Mouse (Mus musculus) limb, embryonic 11.5 days (tissue): Measurements from ENCODE around the gene Tpk1. TPM values are rescaled to one million over a fixed set of nuclear protein-coding genes. Genes with fewer than 3 reads are reported as not detected.

Experiments used
- ATAC-seq: fragments of 200-750 bp; cut with Nextera tagmentation; 2 replicates; pipeline ENCODE4 v1.8.0; 2017; ENCODE audit warnings: low read depth; ENCODE audit not compliant: insufficient number of reproducible peaks, low FRiP score, low TSS enrichment
- DNase-seq: peaks from one replicate; pipeline ENCODE4 v3.0.0-alpha.2; 2015; ENCODE audit warnings: low spot score
- H3K27ac ChIP-seq: fragments of 300-500 bp; sonication (generic); replicated peaks from 2 replicates; pipeline ENCODE4 v1.5.1; 2014; ENCODE audit warnings: low read depth, mild to moderate bottlenecking, low read length
- H3K27me3 ChIP-seq: fragments of 300-500 bp; sonication (generic); 2 replicates; pipeline ENCODE4 v1.6.1; 2014; ENCODE audit warnings: mild to moderate bottlenecking, low read length, mixed read lengths; ENCODE audit not compliant: control insufficient read depth, insufficient read depth
- H3K36me3 ChIP-seq: fragments of 300-500 bp; sonication (generic); 2 replicates; pipeline ENCODE4 v1.6.1; 2014; ENCODE audit warnings: mild to moderate bottlenecking, low read length, moderate library complexity, mixed read lengths; ENCODE audit not compliant: control insufficient read depth, insufficient read depth
- H3K4me1 ChIP-seq: fragments of 300-500 bp; sonication (generic); 2 replicates; pipeline ENCODE4 v1.6.1; 2014; ENCODE audit warnings: low read length, mixed read lengths; ENCODE audit not compliant: control insufficient read depth, insufficient read depth
- H3K4me2 ChIP-seq: fragments of 300-500 bp; sonication (generic); 2 replicates; pipeline ENCODE4 v1.6.1; 2014; ENCODE audit warnings: low read depth, mild to moderate bottlenecking, moderate library complexity; ENCODE audit not compliant: severe bottlenecking
- H3K4me3 ChIP-seq: fragments of 300-500 bp; sonication (generic); 2 replicates; pipeline ENCODE4 v1.5.1; 2014; ENCODE audit warnings: low read depth, low read length
- H3K9ac ChIP-seq: fragments of 300-500 bp; sonication (generic); 2 replicates; pipeline ENCODE4 v1.6.1; 2014; ENCODE audit warnings: mild to moderate bottlenecking, low read length
- H3K9me3 ChIP-seq: fragments of 300-500 bp; sonication (generic); 2 replicates; pipeline ENCODE4 v1.6.1; 2016; ENCODE audit warnings: low read length; ENCODE audit not compliant: control insufficient read depth
- WGBS: fragments of 180-500 bp; shearing (Covaris S2); extraction: QIAGEN DNeasy Blood & Tissue Kit; methylation state at CpG from one replicate; pipeline ENCODE4 v1.1.7; 2014; 5-methylcytosine and 5-hydroxymethylcytosine counted together
- polyA plus RNA-seq: library from polyadenylated mRNA; unstranded; fragments of >200 nt; fragmentation: Nextera tagmentation; extraction: Ambion mirVana; gene quantifications from 2 replicates; pipeline ENCODE4 v1.2.1, GENCODE M21; 2014

Gene Tpk1
- polyA plus RNA-seq, 1 experiment from 2014 or later, result 7.3 TPM

DNA sequence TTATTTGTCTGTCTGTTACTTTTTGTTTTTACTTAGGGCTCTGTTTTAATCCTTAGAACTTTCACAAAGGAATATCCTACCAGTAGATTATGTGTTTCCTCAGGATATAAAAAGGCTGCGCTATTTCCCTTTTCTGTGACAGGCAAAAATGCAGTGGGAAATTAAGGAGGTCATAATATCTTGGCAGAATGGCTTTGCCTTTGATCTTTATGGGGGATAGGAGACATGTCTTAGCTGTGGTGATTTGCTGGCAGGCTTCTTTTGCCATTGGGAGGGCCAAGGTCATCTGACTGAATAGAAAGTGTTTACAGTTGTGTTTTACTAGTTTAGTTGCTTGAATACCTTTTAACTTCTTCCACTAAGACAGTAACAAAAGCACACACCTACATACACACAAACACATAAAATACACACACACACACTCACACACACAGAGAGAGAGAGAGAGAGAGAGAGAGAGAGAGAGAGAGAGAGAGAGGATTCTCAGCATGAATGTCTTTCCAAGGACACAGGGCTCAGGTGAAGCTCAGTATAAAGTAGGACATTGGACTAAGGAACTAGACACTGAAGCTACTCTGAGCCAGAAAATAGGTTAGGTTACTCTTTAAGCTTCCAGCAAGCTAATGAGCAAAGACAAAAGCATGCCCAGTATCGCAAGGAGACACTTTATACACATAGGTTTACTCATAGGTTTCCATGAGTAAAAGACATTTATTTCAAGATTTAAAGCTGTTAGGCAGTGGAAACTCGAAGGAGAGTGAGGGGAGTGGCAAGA, 9.1 kb upstream of the Tpk1 start:
- H3K9ac ChIP-seq, result no peak overlapping the region
- no peak for DNase-seq
- 69% methylated on average over 3 of the region's 3 CpGs for WGBS
- H3K9me3 ChIP-seq, result no peaks in the 10 kb centered on the region
- no peaks in the 10 kb centered on the region for H3K27me3 ChIP-seq
- H3K4me2 ChIP-seq, result no peak overlapping the region
- H3K4me3 ChIP-seq, result no peak overlapping the region
- no peak overlapping the region for H3K27ac ChIP-seq
- H3K36me3 ChIP-seq, result no peaks in the 10 kb centered on the region
- no peak for ATAC-seq
- no peaks in the 10 kb centered on the region for H3K4me1 ChIP-seq

DNA sequence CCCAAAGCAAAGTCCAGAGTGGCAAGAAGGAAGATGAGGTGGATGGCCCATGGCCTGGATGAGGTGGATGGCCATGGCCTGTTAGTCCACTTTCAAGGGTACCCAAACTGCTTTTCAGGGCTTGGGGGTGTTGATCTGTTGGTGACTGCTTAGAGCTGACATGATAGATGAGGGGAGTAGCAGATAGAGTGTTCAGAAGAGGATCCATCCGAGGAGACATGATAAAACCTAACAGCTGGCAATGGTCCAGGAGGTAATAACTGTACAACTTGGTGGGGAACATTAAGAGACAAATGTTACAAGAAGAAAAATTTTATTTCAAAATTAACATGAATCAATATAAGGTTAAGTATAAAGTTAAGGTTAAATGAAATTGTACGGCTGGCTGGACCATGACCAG, 4.9 kb upstream of the Tpk1 start:
- no peak overlapping the region for H3K4me2 ChIP-seq
- DNase-seq (no peak), ATAC-seq (no peak)
- H3K27ac ChIP-seq, result no peak overlapping the region
- WGBS, result 82% methylated on average over 2 of the region's 2 CpGs
- H3K4me1 ChIP-seq, result no peaks in the 10 kb centered on the region
- no peaks in the 10 kb centered on the region for H3K9me3 ChIP-seq
- no peaks in the 10 kb centered on the region for H3K36me3 ChIP-seq
- no peaks in the 10 kb centered on the region for H3K27me3 ChIP-seq
- H3K9ac ChIP-seq, result no peak overlapping the region
- no peak overlapping the region for H3K4me3 ChIP-seq

DNA sequence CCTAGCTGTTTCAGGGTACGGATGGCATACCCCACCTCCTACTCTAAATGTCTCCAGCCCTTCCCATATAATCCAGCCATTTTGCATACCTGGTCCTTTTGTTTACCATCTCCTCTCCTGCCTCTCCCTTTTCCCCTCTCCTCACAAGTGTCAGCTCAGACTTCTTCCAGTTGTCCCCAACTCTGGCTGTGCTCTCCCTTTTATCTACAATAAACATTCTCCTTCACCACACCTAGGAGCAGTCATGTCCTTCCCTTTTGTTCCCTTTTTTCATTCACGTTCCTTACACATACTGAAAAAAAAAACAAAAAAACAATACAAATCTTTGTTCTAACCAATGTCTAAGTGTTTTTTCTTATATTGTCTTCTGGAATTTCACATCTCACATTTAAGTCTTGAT, 1.6 kb upstream of the Tpk1 start:
- ATAC-seq (no peak), DNase-seq (no peak)
- WGBS, result 94% methylated on average over 2 of the region's 2 CpGs
- no peak overlapping the region for H3K4me2 ChIP-seq
- no peak overlapping the region for H3K27ac ChIP-seq
- H3K4me3 ChIP-seq, result no peak overlapping the region
- H3K9me3 ChIP-seq, result no peaks in the 10 kb centered on the region
- H3K9ac ChIP-seq, result no peak overlapping the region
- no peaks in the 10 kb centered on the region for H3K27me3 ChIP-seq
- no peaks in the 10 kb centered on the region for H3K36me3 ChIP-seq
- no peaks in the 10 kb centered on the region for H3K4me1 ChIP-seq

DNA sequence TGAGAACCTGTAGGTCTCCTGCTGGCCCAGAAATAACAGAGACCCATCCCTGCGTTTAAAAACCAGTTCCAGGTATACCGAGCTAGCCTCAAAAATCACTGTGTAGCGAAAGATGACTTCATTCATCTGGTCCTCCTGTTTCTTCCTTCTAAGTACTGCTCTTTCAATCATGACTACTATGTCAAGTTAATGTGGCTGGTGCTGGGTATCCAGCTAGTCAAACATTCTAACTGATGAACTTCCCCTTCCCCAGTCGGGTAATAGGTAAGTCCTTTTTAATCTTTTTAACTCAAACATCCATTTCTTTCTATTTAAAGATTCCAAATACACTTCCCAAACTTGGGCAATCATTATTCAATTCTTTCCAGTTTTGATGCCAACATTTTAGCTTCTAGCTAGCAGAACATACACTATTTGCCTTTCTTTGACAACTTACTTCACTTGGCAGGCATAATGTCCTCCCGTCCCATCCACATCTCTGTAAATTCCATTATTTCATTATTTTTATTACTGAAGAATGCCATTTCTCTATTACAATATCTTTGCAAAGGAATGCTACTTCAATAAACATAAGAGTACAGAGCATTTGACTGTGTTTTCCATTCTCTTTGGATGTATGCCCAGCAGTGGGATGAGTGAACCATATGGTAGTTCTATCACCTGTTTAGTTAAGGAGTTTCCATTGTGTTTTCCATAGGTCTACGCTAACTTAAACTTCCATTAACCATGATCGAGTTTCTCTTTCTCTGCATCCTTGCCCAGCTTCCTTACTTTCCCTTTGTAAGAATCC, 728 bp upstream of the Tpk1 start:
- DNase-seq, result no peak
- Histone ChIP-seq H3K4me2 (peak overlapping the region; percentile 54; the same call in 1 of the 2 replicates), H3K4me3 (no peak overlapping the region), H3K27ac (no peak overlapping the region), H3K9ac (0 out of 2 replicates have a peak overlapping the region, but pooled peaks have one; percentile 79), H3K9me3 (no peaks in the 10 kb centered on the region), H3K4me1 (no peaks in the 10 kb centered on the region), H3K36me3 (no peaks in the 10 kb centered on the region), H3K27me3 (no peaks in the 10 kb centered on the region)
- WGBS, result 85% methylated on average over 7 of the region's 7 CpGs
- ATAC-seq, result no peak; the same call in 1 of the 2 replicates

DNA sequence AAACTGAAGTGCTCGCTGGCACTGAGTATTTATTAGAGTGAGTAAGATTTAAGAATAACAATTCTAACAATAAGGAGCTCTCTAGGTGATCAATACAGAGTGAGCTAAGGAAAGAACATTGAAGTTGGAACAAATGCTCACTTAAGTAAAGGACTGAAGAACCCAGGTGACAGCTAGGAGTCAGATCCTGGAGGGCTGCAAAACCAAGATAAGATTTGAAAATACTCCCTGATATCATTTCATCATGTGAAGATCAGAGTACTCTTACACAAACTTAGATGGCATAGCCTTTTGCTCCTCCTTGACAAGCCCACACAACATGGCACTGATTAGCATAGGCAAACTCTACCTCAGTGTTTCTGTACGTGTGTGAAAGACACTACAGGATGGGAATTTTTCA, 4.3 kb downstream of the Tpk1 start:
- Histone ChIP-seq H3K27me3 (no peaks in the 10 kb centered on the region), H3K4me1 (no peaks in the 10 kb centered on the region), H3K36me3 (no peaks in the 10 kb centered on the region), H3K27ac (no peak overlapping the region), H3K4me2 (no peak overlapping the region), H3K9ac (no peak overlapping the region), H3K9me3 (no peaks in the 10 kb centered on the region), H3K4me3 (no peak overlapping the region)
- WGBS, result 90% methylated on average over 2 of the region's 2 CpGs
- DNase-seq (no peak), ATAC-seq (no peak)

DNA sequence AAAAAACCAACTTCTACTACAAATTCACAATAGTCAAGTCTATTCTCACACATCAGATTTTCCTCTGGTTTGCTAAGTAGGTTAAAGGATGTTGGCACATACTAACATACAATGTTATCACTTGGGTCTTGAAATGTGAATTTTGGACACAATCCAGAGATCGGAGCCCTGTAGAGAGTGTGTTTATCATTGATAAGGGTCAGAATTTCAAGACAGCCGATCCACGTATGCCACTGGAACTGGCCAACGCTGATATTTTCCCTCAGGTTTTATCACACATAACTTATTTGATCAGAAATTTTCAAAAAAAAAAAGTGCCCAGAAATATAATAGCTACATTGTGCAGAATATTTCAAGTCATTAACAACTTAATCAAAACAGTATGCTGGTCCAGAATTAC, 7.8 kb downstream of the Tpk1 start:
- DNase-seq, result no peak
- no peaks in the 10 kb centered on the region for H3K9me3 ChIP-seq
- H3K4me2 ChIP-seq, result no peak overlapping the region
- no peaks in the 10 kb centered on the region for H3K36me3 ChIP-seq
- ATAC-seq, result no peak
- 91% methylated on average over 4 of the region's 4 CpGs for WGBS
- H3K27ac ChIP-seq, result no peak overlapping the region
- H3K4me1 ChIP-seq, result no peaks in the 10 kb centered on the region
- H3K9ac ChIP-seq, result no peak overlapping the region
- no peaks in the 10 kb centered on the region for H3K27me3 ChIP-seq
- H3K4me3 ChIP-seq, result no peak overlapping the region

DNA sequence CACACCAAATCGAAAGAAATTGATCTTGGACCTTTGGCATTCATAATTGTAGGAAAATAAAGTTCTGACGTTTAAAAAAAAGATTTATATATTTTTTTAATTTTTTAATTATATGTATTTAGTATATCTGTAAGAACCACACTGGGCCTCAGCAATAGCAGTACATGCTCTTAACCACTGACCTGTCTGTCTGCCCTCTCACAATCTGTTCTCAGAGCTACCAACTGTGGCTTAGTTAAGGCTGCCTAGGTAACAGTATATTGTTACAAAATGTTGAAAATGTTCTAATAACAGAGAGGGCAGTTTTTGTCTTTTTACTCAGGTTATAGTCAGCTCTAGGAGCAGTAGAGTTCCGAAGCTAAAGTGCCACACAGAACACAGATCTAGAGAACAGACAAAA, 8.2 kb downstream of the Tpk1 start:
- Histone ChIP-seq H3K27me3 (no peaks in the 10 kb centered on the region), H3K9ac (no peak overlapping the region), H3K4me3 (no peak overlapping the region), H3K27ac (no peak overlapping the region), H3K4me2 (no peak overlapping the region), H3K9me3 (no peaks in the 10 kb centered on the region), H3K4me1 (no peaks in the 10 kb centered on the region), H3K36me3 (no peaks in the 10 kb centered on the region)
- DNase-seq, result no peak
- no peak for ATAC-seq
- 88% methylated on average over 3 of the region's 3 CpGs for WGBS

DNA sequence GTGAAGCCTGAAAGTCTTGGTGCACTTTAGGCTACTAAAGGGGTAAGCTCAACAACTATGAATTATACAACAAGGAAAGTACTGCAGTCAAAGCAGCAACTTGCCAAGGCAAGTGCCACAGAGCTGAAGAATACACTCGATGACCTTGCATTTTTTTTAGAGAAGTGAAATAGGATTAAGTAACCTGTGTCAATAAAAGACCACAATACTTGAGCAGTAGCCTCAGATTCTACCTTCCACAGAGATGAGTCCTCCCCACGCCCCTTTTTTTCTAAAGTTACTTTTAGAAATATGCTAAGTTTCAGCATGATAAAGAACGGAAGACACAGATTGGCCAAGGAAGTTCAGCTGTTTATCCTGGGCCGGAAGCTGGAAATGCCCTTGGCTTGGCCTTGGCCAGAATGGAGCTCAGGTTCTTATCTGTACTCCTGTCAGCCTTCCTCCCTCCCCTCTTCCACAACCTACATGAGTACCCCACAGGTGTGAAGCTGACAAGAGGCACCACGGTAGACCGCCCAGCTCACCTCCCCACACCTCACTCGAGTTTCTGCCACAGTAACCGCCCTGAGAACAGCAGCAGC, 11.1 kb downstream of the Tpk1 start:
- Histone ChIP-seq H3K27ac (no peak overlapping the region), H3K27me3 (no peaks in the 10 kb centered on the region), H3K4me1 (no peaks in the 10 kb centered on the region), H3K9ac (no peak overlapping the region), H3K4me2 (no peak overlapping the region), H3K9me3 (no peaks in the 10 kb centered on the region), H3K4me3 (no peak overlapping the region), H3K36me3 (no peaks in the 10 kb centered on the region)
- no peak for ATAC-seq
- 85% methylated on average over 8 of the region's 8 CpGs for WGBS
- DNase-seq, result no peak
